Mouse (Mus musculus) erythroblast, embryonic 14.5 days (primary cell): Measurements from ENCODE around the gene Frmd4b.

Experiments
- GATA1 ChIP-seq: IDR thresholded peaks from 2 replicates; pipeline ENCODE4 v1.6.1; 2012; ENCODE audit warnings: low read length, inconsistent platforms, mixed read lengths
- TAL1 ChIP-seq: IDR thresholded peaks from 3 replicates; pipeline ENCODE4 v1.6.1; 2012; ENCODE audit warnings: low read length, inconsistent platforms, mixed read lengths

- TF ChIP-seq GATA1 (no peak), TAL1 (no peak)
Observed at GRCm38 (mm10) chr6:97438918-97439645, 178.3 kb downstream of the Frmd4b start.
